16 mouse cellular contexts compared by ENCODE assay signal in the genomic region with DNA sequence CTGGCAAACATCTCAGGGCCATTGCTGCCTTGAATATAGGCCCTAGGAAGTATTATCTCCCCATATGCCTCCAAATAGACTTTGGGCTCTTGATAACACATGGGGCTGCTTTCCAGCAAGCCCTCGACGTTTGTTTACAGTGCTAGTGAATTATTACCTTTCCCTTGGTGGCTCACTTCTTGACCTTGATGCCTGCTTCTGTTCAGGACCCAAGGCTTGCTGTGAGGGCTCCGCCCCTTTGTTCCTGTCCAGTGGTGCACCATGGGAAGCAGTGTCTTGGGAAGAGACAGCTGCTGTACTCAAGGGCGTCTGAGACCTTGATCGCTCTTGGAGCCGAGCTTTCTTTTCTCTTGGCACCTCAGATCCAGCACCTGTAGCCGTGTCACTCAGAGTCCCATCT.
"Had no signal": no experiment of that assay in that cellular context is flagged by ENCODE, and none has a peak within 500 bp of the region (broad histone marks: within the 10 kb centered on the region; RNA-seq: fewer than 3 reads in every experiment).

No protein-coding gene starts in this region.

- H3K27ac ChIP-seq: left cerebral cortex, adult 2 months; limb, embryonic 12.5 days; liver, embryonic 15.5 days; macrophage; midbrain, embryonic 15.5 days; neural tube, embryonic 12.5 days had no signal

- H3K4me1 ChIP-seq: limb, embryonic 12.5 days; liver, embryonic 15.5 days; neural tube, embryonic 12.5 days had no signal

- H3K4me3 ChIP-seq: left cerebral cortex, adult 2 months; limb, embryonic 12.5 days; liver, embryonic 15.5 days; megakaryocyte, embryonic 14.5 days; midbrain, embryonic 15.5 days; neural tube, embryonic 12.5 days had no signal

- H3K36me3 ChIP-seq: limb, embryonic 12.5 days; liver, embryonic 15.5 days; midbrain, embryonic 15.5 days; neural tube, embryonic 12.5 days had no signal

- ATAC-seq: midbrain, embryonic 15.5 days had no signal

- H3K4me2 ChIP-seq: limb, embryonic 12.5 days; liver, embryonic 15.5 days; lung, embryonic 14.5 days; midbrain, embryonic 11.5 days; midbrain, embryonic 15.5 days; neural tube, embryonic 12.5 days had no signal

- H3K9me3 ChIP-seq: limb, embryonic 12.5 days; liver, embryonic 15.5 days; midbrain, embryonic 15.5 days; neural tube, embryonic 12.5 days had no signal

- H3K9ac ChIP-seq: limb, embryonic 12.5 days; liver, embryonic 15.5 days; lung, embryonic 14.5 days; midbrain, embryonic 15.5 days; neural tube, embryonic 12.5 days had no signal

- DNase-seq: kidney, adult 18-20 months; kidney, postnatal 10 days; liver; lung, embryonic 14.5 days; lung, postnatal 14 days; right cerebral cortex, postnatal 14 days; thymus, adult 2 months; thymus, postnatal 25 days had no signal
